In the genomic region with DNA sequence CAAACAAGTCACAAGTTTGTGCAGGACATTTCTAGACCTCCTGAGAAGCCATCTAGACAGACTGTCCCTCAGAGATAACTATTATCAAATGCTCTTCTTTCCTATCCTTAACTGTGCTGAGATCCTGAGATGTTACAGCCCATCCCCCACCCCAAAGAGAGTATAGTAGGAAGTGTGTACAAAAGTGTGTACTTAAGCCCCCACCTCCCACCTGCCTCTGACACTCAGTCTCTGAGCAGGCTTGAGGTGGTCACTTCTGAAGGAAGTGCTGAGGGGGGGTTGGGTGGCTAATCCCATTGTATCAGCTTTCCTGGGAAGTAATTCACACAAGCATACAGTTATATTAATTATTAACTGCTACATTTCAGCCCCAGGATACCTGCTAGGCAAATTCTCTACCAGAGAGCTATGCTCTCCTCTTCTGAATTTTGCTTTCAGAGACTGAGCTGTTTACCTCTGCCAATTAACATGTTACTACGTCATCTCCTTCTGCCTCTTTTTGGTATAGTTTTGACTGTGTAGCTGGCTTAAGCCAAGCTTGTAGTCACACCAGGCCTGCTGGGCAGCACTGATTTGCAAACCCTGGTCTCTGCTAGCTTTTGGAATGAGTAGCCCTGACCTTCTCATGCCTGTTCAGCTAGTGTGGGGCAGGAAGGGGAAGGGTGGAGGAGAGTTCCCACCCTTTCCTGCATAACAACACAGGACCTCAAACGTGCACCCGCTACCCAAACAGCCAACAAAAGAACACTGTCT, we compare ENCODE assay signal across 8 mouse cellular contexts.
DNase-seq lines count a peak whose midpoint lies in the region; ATAC-seq and TF ChIP-seq lines count a peak whose summit lies in the region.

No protein-coding gene starts in this region.

- no peak for TF ChIP-seq CTCF in CH12.LX (conservative IDR thresholded peaks at IDR 0.05 in 1 of 2, IDR thresholded peaks at IDR 0.05 in 1 of 2; ENCODE audit: low read depth in 2 of 2, low read length in 2 of 2)

- 36% methylated on average over 3 of the region's 3 CpGs for WGBS in midbrain, embryonic 15.5 days

- no peak; the same call in none of the 2 replicates for TF ChIP-seq RAD21 in CH12.LX (IDR thresholded peaks at IDR 0.05; ENCODE audit: low read depth, low read length)

- H3K79me2 ChIP-seq in CH12.LX (replicated peaks; ENCODE audit: control insufficient read depth, extremely low read depth, insufficient read depth, poor library complexity, severe bottlenecking), result no peaks in the 10 kb centered on the region

- peak; percentile 52; the same call in 1 of the 2 replicates for ATAC-seq in midbrain, embryonic 15.5 days (replicated peaks)

- TF ChIP-seq POLR2A in CH12.LX (IDR thresholded peaks at IDR 0.05; ENCODE audit: low read depth, low read length), result no peak

- H3K4me1 ChIP-seq in CH12.LX (ENCODE audit: control insufficient read depth in 1 of 2, insufficient read depth in 2 of 2), result peaks cover 12 to 44% of the 10 kb centered on the region in 2 experiments; a peak in 3 of 4 replicates
- peaks cover 3% of the 10 kb centered on the region; the same call in 1 of the 2 replicates for H3K4me1 ChIP-seq in midbrain, embryonic 15.5 days

- peak overlapping the region; percentile 49; the same call in 1 of the 2 replicates for H3K9ac ChIP-seq in CH12.LX (ENCODE audit: insufficient read depth, low read depth)
- H3K9ac ChIP-seq in midbrain, embryonic 15.5 days, result no peak overlapping the region

- dilution Hi-C loops in CH12.LX (cut with MboI; ENCODE audit: extremely low pct_ligation_motif_present, extremely low pct_unique_long_range_greater_than_20kb, low sequenced_read_pairs), result no loop called here

- peak overlapping the region; percentile 62 for H3K27ac ChIP-seq in CH12.LX (ENCODE audit: insufficient read depth, low read depth)
- H3K27ac ChIP-seq in midbrain, embryonic 15.5 days, result 0 out of 2 replicates have a peak overlapping the region, but pooled peaks have one; percentile 29

- no peaks in the 10 kb centered on the region for H3K9me3 ChIP-seq in CH12.LX (replicated peaks; ENCODE audit: low read length)
- H3K9me3 ChIP-seq in midbrain, embryonic 15.5 days, result no peaks in the 10 kb centered on the region

- in situ Hi-C loops in CH12.LX (cut with MboI; ENCODE audit: low pct_ligation_motif_present, low pct_unique_long_range_greater_than_20kb, low sequenced_read_pairs), result loop anchor here (5.0 kb wide), 1 partner anchor 192 kb away; a partner anchor contains a TSS

- H3K4me2 ChIP-seq in CH12.LX (ENCODE audit: insufficient read depth, low read depth, poor library complexity, severe bottlenecking), result peak overlapping the region; percentile 88
- no peak overlapping the region for H3K4me2 ChIP-seq in midbrain, embryonic 15.5 days

- H3K27me3 ChIP-seq in CH12.LX (replicated peaks), result no peaks in the 10 kb centered on the region
- no peaks in the 10 kb centered on the region for H3K27me3 ChIP-seq in midbrain, embryonic 15.5 days (replicated peaks)

- no peaks in the 10 kb centered on the region for H3K36me3 ChIP-seq in CH12.LX (replicated peaks in 1 of 2; ENCODE audit: control insufficient read depth in 1 of 2, insufficient read depth in 1 of 2, low read length in 1 of 2)
- H3K36me3 ChIP-seq in midbrain, embryonic 15.5 days (replicated peaks), result no peaks in the 10 kb centered on the region

- peak; percentile 95 for TF ChIP-seq EP300 in CH12.LX (IDR thresholded peaks at IDR 0.05; ENCODE audit: low read length)

- peak; percentile 51 to 67 for DNase-seq in adrenal gland, adult (ENCODE audit: inconsistent age in 2 of 2, low spot score in 1 of 2)
- no peak for DNase-seq in adrenal gland, postnatal 25 days
- peak; percentile 87 for DNase-seq in CH12.LX (ENCODE audit: extremely low read depth)
- DNase-seq in heart, adult 8-10 months (ENCODE audit: low spot score), result peak; percentile 78
- DNase-seq in kidney, postnatal 10 days, result peak; percentile 58
- no peak for DNase-seq in frontal cortex, postnatal 36 days (ENCODE audit: low spot score in 2 of 2)
- DNase-seq in cerebellum, adult 11-12 months, result no peak

- H3K4me3 ChIP-seq in CH12.LX (replicated peaks in 1 of 3; ENCODE audit: low read depth in 2 of 3, low read length in 2 of 3, poor library complexity in 1 of 3), result no peak overlapping the region
- no peak overlapping the region for H3K4me3 ChIP-seq in midbrain, embryonic 15.5 days

TF ChIP-seq in CH12.LX, 34 proteins besides CTCF, POLR2A, EP300 and RAD21:
- TF ChIP-seq MAFK (IDR thresholded peaks at IDR 0.05; ENCODE audit: insufficient replicate concordance, low read length) (peak; percentile 76), PAX5 (IDR thresholded peaks at IDR 0.05; ENCODE audit: low read length) (no peak), ELF1 (IDR thresholded peaks at IDR 0.05; ENCODE audit: low read depth, low read length) (peak; percentile 43; the same call in 1 of the 2 replicates), JUND (conservative IDR thresholded peaks at IDR 0.05; ENCODE audit: low read depth, low read length) (peak; percentile 95), CHD2 (IDR thresholded peaks at IDR 0.05; ENCODE audit: low read length) (peak; percentile 76), NELFE (IDR thresholded peaks at IDR 0.05; ENCODE audit: low read depth, low read length) (no peak), SMC3 (IDR thresholded peaks at IDR 0.05; ENCODE audit: low read depth, low read length) (peak; percentile 19; the same call in 1 of the 2 replicates), MAX (IDR thresholded peaks at IDR 0.05; ENCODE audit: low read length) (peak; percentile 60; the same call in 1 of the 2 replicates), ETS1 (conservative IDR thresholded peaks at IDR 0.05; ENCODE audit: low read depth, low read length) (peak; percentile 95), ZKSCAN1 (IDR thresholded peaks at IDR 0.05; ENCODE audit: borderline replicate concordance, low read depth, low read length) (no peak), JUN (IDR thresholded peaks at IDR 0.05; ENCODE audit: insufficient read depth, low read depth, low read length) (peak; percentile 89), IRF4 (IDR thresholded peaks at IDR 0.05; ENCODE audit: low read depth, low read length) (peak; percentile 99), MEF2A (IDR thresholded peaks at IDR 0.05; ENCODE audit: borderline replicate concordance, low read depth, low read length) (peak; percentile 93), CHD1 (IDR thresholded peaks at IDR 0.05; ENCODE audit: low read depth, low read length) (no peak), ZC3H11A (IDR thresholded peaks at IDR 0.05; ENCODE audit: low read depth, low read length) (no peak), RCOR1 (conservative IDR thresholded peaks at IDR 0.05; ENCODE audit: low read depth, low read length) (peak; percentile 96), KAT2A (IDR thresholded peaks at IDR 0.05; ENCODE audit: insufficient replicate concordance, low read length) (no peak), BHLHE40 (IDR thresholded peaks at IDR 0.05; ENCODE audit: low read depth, low read length) (peak; percentile 91), TBP (conservative IDR thresholded peaks at IDR 0.05; ENCODE audit: low read depth, low read length) (0 out of 2 replicates have a peak, but pooled peaks have one; percentile 37), ZNF384 (IDR thresholded peaks at IDR 0.05; ENCODE audit: low read depth, low read length) (no peak), HCFC1 (IDR thresholded peaks at IDR 0.05; ENCODE audit: low read depth, low read length) (peak; percentile 46), SIN3A (IDR thresholded peaks at IDR 0.05; ENCODE audit: low read length) (peak; percentile 59; the same call in 1 of the 2 replicates), E2F4 (IDR thresholded peaks at IDR 0.05; ENCODE audit: insufficient replicate concordance, low read depth, low read length) (no peak), GABPA (IDR thresholded peaks at IDR 0.05; ENCODE audit: insufficient replicate concordance, low read depth, low read length) (no peak), NRF1 (IDR thresholded peaks at IDR 0.05; ENCODE audit: low read depth, low read length) (no peak), TCF12 (IDR thresholded peaks at IDR 0.05; ENCODE audit: low read depth, low read length) (peak; percentile 94), POLR2AphosphoS2 (IDR thresholded peaks at IDR 0.05; ENCODE audit: low read depth, low read length) (no peak), ZMIZ1 (IDR thresholded peaks at IDR 0.05; ENCODE audit: low read depth, low read length) (no peak), UBTF (IDR thresholded peaks at IDR 0.05; ENCODE audit: low read depth, low read length) (no peak), USF2 (conservative IDR thresholded peaks at IDR 0.05; ENCODE audit: low read depth, low read length) (no peak), MXI1 (IDR thresholded peaks at IDR 0.05; ENCODE audit: low read depth, low read length) (no peak; the same call in 1 of the 2 replicates), USF1 (IDR thresholded peaks at IDR 0.05; ENCODE audit: low read depth, low read length) (no peak), MAZ (IDR thresholded peaks at IDR 0.05; ENCODE audit: low read depth, low read length) (peak; percentile 85; the same call in 1 of the 2 replicates), MYC (IDR thresholded peaks at IDR 0.05; ENCODE audit: low read depth, low read length) (peak; percentile 65; the same call in 1 of the 2 replicates)

Comparison
In these comparisons a context has a peak if more than half of its experiments do, and no peak if none do; other contexts are left out.
1. DNase-seq: peak in adrenal gland, adult (2 of 2), CH12.LX (single experiment), heart, adult 8-10 months (single experiment) and kidney, postnatal 10 days (single experiment); none in adrenal gland, postnatal 25 days (single experiment), frontal cortex, postnatal 36 days (0 of 2) and cerebellum, adult 11-12 months (single experiment).